Mouse (Mus musculus): Measurements from ENCODE around the gene Spc25. TPM values are rescaled to one million over a fixed set of nuclear protein-coding genes. Genes with fewer than 3 reads are reported as not detected.

The Spc25 gene
- total and polyA plus RNA-seq, 3 experiments: 19.4 to 112 (median 101) TPM

- DNase-seq (ENCODE audit: low spot score) (no peak), ATAC-seq (ENCODE audit: extremely low read depth, insufficient number of reproducible peaks, low FRiP score, poor library complexity, severe bottlenecking) (no peak)
- Histone ChIP-seq H3K27me3 (ENCODE audit: insufficient read depth, low read length) (peaks cover 6% of the 10 kb centered on the region), H3K36me3 (replicated peaks) (no peaks in the 10 kb centered on the region), H3K9me3 (replicated peaks) (no peaks in the 10 kb centered on the region), H3K4me3 (ENCODE audit: low read depth, low read length) (no peak overlapping the region), H3K4me1 (ENCODE audit: insufficient read depth, low read depth, low read length) (peaks cover 3% of the 10 kb centered on the region; the same call in 1 of the 2 replicates)
- TF ChIP-seq GATA2 (IDR thresholded peaks at IDR 0.05; ENCODE audit: borderline replicate concordance, low read depth, low read length): no peak
- no peak for TF ChIP-seq CTCF (IDR thresholded peaks at IDR 0.05; ENCODE audit: low read depth, low read length)
- no peak for TF ChIP-seq POLR2AphosphoS5 (IDR thresholded peaks at IDR 0.05; ENCODE audit: insufficient replicate concordance, low read depth, low read length)
- TF ChIP-seq TAL1 (conservative IDR thresholded peaks at IDR 0.05; ENCODE audit: low read depth, low read length): no peak
- no peak for TF ChIP-seq GATA1 (IDR thresholded peaks at IDR 0.05; ENCODE audit: borderline replicate concordance, low read length)
Measured at GRCm38 (mm10) chr2:69148691-69149090, 57.3 kb downstream of the Spc25 start.

Other genes starting within 250 kb of the Spc25 start
- not detected in 2 replicates for gene Nostrin, start 70.4 kb downstream of the Spc25 start, total RNA-seq (2014; fragmentation: Nextera tagmentation)
- gene Nostrin, start 70.4 kb downstream of the Spc25 start, total RNA-seq (2017): 0.06 and 0.11 TPM in 2 replicates
- gene Nostrin, start 70.4 kb downstream of the Spc25 start, polyA plus RNA-seq (2012): not detected in 2 replicates
- gene G6pc2, start 4.9 kb upstream of the Spc25 start, total RNA-seq (2014; fragmentation: Nextera tagmentation): not detected in 2 replicates
- gene G6pc2, start 4.9 kb upstream of the Spc25 start, total RNA-seq (2017): not detected in 2 replicates
- not detected in 2 replicates for gene G6pc2, start 4.9 kb upstream of the Spc25 start, polyA plus RNA-seq (2012)
- not detected in 2 replicates for gene Abcb11, start 136.4 kb upstream of the Spc25 start, total RNA-seq (2014; fragmentation: Nextera tagmentation)
- 0.05 and 0.06 TPM in 2 replicates for gene Abcb11, start 136.4 kb upstream of the Spc25 start, total RNA-seq (2017)
- gene Abcb11, start 136.4 kb upstream of the Spc25 start, polyA plus RNA-seq (2012): not detected in 2 replicates
- gene Dhrs9, start 174.3 kb upstream of the Spc25 start, total RNA-seq (2014; fragmentation: Nextera tagmentation): not detected in 2 replicates
- gene Dhrs9, start 174.3 kb upstream of the Spc25 start, total RNA-seq (2017): 0.12 and 0.16 TPM in 2 replicates
- gene Dhrs9, start 174.3 kb upstream of the Spc25 start, polyA plus RNA-seq (2012): not detected in 2 replicates

All from G1E (cell line).